Mouse (Mus musculus) brown adipose tissue, adult 24 weeks (tissue): ENCODE data around the gene Vamp1. TPM values are rescaled to one million over a fixed set of nuclear protein-coding genes. Genes with fewer than 3 reads are reported as not detected.

Source experiments
- H3K27ac ChIP-seq: fragments of 200-500 bp; replicated peaks from 2 replicates; pipeline ENCODE4 v1.5.1; 2012; ENCODE audit warnings: low read depth, mild to moderate bottlenecking, low read length
- H3K4me1 ChIP-seq: fragments of 200-500 bp; 2 replicates; pipeline ENCODE4 v1.6.1; 2012; ENCODE audit warnings: low read length, mixed read lengths; ENCODE audit not compliant: control insufficient read depth, insufficient read depth, insufficient read length
- H3K4me3 ChIP-seq: fragments of 200-500 bp; 2 replicates; pipeline ENCODE4 v1.5.1; 2012; ENCODE audit warnings: low read depth, mild to moderate bottlenecking, low read length, moderate library complexity; ENCODE audit not compliant: insufficient read depth
- polyA plus RNA-seq: library from polyadenylated mRNA; stranded (reverse); fragments of >200 nt; gene quantifications from 2 replicates; pipeline ENCODE4 v1.2.4, GENCODE M21; 2012; ENCODE audit not compliant: missing spikeins, insufficient read depth, insufficient read length

The Vamp1 gene
- polyA plus RNA-seq = 5.4 and 7.7 TPM in 2 replicates

GRCm38 (mm10) chr6:125215148-125215954 is at the start of gene Vamp1:
Vamp1 (plus strand) TSS chr6:125215551.
- Histone ChIP-seq H3K4me1 (peaks cover 4% of the 10 kb centered on the region; the same call in 1 of the 2 replicates), H3K4me3 (peak within 1 kb of the TSS; percentile 81), H3K27ac (peak within 1 kb of the TSS; percentile 40)

- Histone ChIP-seq H3K27ac (peak within 1 kb of the TSS; percentile 97), H3K4me3 (peak within 1 kb of the TSS; percentile 92), H3K4me1 (no peaks in the 10 kb centered on the region)
Measured at GRCm38 (mm10) chr6:125166051-125166751, 49.1 kb upstream of the Vamp1 start, which contains the start of gene Gapdh. Gapdh (minus strand) TSS chr6:125166467.

- H3K4me1 ChIP-seq = no peaks in the 10 kb centered on the region
- H3K4me3 ChIP-seq = peak overlapping the region; percentile 79
- H3K27ac ChIP-seq = peak overlapping the region; percentile 97
Measured at GRCm38 (mm10) chr6:125166861-125167650, 48.3 kb upstream of the Vamp1 start.

- no peak overlapping the region for H3K27ac ChIP-seq
- H3K4me1 ChIP-seq = peaks cover 4% of the 10 kb centered on the region; the same call in 1 of the 2 replicates
- no peak overlapping the region for H3K4me3 ChIP-seq
Measured at GRCm38 (mm10) chr6:125168086-125168485, 47.3 kb upstream of the Vamp1 start.

GRCm38 (mm10) chr6:125170194-125170593 is 45.2 kb upstream of the Vamp1 start:
- Histone ChIP-seq H3K4me3 (no peak overlapping the region), H3K4me1 (peaks cover 4% of the 10 kb centered on the region), H3K27ac (no peak overlapping the region)

DNA sequence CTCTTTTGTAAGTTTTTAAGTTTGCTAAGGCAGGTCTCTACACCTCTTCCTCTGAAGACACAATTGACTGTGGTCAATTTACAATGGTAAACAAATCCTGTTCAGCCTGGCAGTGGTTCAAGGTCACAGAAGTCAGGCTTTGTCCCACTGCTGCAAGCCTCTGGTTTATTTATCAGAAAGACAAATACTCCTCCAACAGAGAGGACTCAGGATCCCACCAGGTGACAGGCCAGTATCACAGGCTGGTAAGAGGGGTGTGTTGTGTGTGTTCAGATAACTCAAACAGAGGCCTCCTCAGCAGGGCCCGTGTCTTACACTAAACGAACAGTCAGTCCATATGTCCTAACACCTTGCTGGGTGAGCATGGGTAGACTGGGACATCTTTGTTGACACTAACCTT is 42.9 kb upstream of the Vamp1 start:
- H3K4me3 ChIP-seq = no peak overlapping the region
- H3K4me1 ChIP-seq = peaks cover 4% of the 10 kb centered on the region
- no peak overlapping the region for H3K27ac ChIP-seq

- Histone ChIP-seq H3K4me1 (peaks cover 4% of the 10 kb centered on the region), H3K4me3 (no peak overlapping the region), H3K27ac (no peak overlapping the region)
Measured at GRCm38 (mm10) chr6:125173256-125173655, 42.1 kb upstream of the Vamp1 start.

- peaks cover 4% of the 10 kb centered on the region for H3K4me1 ChIP-seq
- H3K27ac ChIP-seq = no peak overlapping the region
- H3K4me3 ChIP-seq = no peak overlapping the region
Measured at GRCm38 (mm10) chr6:125175469-125175868, 39.9 kb upstream of the Vamp1 start.

DNA sequence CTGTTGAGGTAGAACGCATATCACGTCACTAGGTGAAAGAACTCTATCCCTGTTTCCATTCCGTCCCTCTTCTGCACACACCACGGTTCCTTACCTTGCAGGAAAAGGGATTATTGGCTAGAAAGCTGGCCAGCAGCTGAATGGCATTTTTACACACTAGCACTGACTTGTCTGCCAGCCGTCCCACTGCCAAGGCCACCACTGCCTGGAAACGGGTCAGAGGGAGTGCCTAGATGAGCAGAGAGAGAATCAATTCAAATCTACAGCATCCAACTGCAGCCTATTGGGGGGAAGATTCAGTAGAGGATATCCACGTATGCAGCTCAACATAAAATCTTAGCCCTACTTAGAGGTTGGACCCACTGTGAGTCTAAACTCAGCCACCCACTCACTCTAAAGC is 35.8 kb upstream of the Vamp1 start:
- Histone ChIP-seq H3K4me1 (no peaks in the 10 kb centered on the region), H3K27ac (no peak overlapping the region), H3K4me3 (no peak overlapping the region)

- Histone ChIP-seq H3K4me3 (no peak overlapping the region), H3K4me1 (no peaks in the 10 kb centered on the region), H3K27ac (no peak overlapping the region)
Measured at GRCm38 (mm10) chr6:125182133-125182532, 33.2 kb upstream of the Vamp1 start.

- H3K4me3 ChIP-seq = no peak overlapping the region
- H3K27ac ChIP-seq = no peak overlapping the region
- H3K4me1 ChIP-seq = no peaks in the 10 kb centered on the region
Measured at GRCm38 (mm10) chr6:125186203-125186602, 29.1 kb upstream of the Vamp1 start.

DNA sequence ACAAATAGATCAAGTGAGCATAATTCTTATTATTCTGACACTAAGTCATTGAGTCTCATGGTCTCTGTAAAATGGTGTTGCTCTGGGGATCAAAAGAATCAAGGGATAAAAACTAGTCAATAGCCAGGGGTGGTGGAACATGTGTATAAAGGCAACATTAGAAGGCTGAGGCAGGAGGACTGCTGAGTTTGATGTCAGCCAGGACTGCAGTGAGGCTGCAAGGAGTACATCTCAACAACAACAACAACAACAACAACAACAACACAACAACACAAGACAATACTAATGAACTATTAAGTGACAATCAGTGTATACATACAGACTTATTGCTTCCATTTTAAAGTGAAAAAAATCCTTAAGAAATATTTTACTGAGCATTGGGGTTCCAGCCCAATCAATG is 24.5 kb upstream of the Vamp1 start:
- Histone ChIP-seq H3K4me3 (peak overlapping the region; percentile 72), H3K27ac (no peak overlapping the region), H3K4me1 (no peaks in the 10 kb centered on the region)

DNA sequence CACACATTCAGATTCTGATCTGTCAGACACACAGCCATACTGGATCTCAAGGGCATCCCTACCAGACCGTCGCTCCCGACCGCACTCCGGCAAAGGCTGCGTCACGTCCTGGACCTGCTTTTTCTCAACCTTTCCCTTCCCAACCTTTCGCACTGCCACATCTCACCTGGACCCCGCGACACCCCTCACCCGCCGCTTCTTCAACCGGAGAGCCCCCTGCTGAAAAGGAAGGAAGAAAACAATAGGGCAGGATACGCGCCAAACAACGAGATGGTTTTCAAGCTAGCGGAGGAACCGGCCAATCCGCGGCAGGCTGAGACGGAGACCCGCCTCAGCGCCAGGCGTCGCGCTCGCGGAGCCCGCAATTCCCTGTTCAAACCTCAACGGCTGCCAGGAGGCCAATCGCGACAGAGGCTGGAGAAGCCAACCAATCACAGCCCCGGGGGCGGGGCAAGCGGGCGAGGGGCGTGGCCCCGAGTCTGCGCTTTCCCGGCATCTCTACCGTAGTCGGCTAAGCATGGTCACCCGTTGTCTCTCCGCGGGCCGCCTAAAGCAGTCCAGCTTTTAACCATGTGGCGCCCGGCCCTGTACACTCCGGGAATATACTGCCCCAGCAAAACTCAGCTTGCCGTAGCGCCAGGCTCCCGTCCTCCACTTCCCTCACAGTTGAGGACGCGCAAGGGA is 23.9 kb upstream of the Vamp1 start, which contains the start of the genes Ncapd2 and Mrpl51:
Gene Ncapd2, minus strand, starts transcription at position 370 of the 684 bp plus-strand sequence.
Gene Mrpl51, plus strand, starts transcription at position 470 of the 684 bp plus-strand sequence.
- Histone ChIP-seq H3K4me1 (0 out of 2 replicates have a peak, but pooled peaks cover 1% of the 10 kb centered on the region), H3K27ac (peak within 1 kb of the TSS; percentile 94), H3K4me3 (peak within 1 kb of the TSS; percentile 83)

DNA sequence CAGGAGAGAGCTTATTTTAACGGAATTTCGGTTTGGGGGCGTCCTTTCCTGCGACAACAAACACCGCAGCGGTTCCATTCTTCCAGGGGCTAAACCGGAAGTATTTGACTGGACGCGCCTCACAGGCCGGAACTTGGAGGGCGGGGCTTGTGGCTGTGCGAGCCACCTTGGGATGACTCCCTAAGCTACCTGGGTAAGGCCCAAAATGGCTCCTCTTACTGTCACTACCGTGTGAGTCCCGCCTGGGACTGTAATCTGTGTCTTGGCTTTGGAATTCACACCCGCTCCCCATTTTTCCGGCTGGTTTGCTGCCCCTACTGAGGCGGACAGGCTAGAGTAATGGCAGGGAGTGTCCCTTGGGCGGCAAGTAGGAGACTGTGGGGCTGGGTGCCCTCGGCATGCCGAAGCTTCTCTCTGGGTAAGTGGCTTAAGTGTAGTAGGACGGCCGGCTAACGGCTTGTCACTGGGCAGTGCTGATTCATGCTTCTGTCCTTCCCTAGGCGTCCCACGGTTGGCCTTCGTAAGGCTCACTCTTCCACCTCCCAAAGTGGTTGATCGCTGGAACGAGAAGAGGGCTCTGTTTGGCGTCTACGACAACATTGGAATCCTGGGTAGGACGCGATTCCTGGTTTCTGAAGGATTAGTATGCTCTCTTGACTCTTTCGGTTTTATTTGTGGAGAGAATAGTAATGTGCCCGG is 23.2 kb upstream of the Vamp1 start:
- 0 out of 2 replicates have a peak, but pooled peaks cover 2% of the 10 kb centered on the region for H3K4me1 ChIP-seq
- peak overlapping the region; percentile 83 for H3K4me3 ChIP-seq
- peak overlapping the region; percentile 94 for H3K27ac ChIP-seq
